Mouse (Mus musculus): ENCODE measurements around the gene Vmn2r78. TPM values are rescaled to one million over a fixed set of nuclear protein-coding genes. Genes with fewer than 3 reads are reported as not detected.
"Not testable (repeated sequence)": the region's sequence is repeated elsewhere in the genome, so short reads cannot be mapped to it uniquely, and the experiment has no call there.

The Vmn2r78 gene
- not detected in 2 replicates for polyA plus RNA-seq (2012; rRNA removed)

DNA sequence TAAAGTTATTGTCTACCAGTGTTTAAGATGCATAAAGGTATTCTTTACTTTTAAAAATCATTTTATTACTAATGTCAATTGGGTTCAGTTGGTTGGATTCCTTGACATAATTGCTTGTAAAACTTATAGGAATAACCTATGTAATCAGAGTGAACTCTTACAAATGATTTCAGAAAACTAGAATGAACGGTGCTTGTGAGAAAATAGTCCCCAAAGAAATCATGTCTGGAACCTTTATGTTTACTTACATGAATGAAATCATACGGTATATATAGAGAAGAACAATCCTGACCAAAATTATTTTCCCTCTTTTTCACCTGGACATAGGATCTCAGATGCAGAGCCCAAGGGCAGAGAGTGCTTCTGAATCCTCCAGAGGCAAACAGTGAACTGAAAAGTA is at the start of gene Vmn2r78:
Gene Vmn2r78 (plus strand): TSS at position 301 of the 400 bp plus-strand sequence.
- not testable (repeated sequence) for DNase-seq (ENCODE audit: low spot score)

DNA sequence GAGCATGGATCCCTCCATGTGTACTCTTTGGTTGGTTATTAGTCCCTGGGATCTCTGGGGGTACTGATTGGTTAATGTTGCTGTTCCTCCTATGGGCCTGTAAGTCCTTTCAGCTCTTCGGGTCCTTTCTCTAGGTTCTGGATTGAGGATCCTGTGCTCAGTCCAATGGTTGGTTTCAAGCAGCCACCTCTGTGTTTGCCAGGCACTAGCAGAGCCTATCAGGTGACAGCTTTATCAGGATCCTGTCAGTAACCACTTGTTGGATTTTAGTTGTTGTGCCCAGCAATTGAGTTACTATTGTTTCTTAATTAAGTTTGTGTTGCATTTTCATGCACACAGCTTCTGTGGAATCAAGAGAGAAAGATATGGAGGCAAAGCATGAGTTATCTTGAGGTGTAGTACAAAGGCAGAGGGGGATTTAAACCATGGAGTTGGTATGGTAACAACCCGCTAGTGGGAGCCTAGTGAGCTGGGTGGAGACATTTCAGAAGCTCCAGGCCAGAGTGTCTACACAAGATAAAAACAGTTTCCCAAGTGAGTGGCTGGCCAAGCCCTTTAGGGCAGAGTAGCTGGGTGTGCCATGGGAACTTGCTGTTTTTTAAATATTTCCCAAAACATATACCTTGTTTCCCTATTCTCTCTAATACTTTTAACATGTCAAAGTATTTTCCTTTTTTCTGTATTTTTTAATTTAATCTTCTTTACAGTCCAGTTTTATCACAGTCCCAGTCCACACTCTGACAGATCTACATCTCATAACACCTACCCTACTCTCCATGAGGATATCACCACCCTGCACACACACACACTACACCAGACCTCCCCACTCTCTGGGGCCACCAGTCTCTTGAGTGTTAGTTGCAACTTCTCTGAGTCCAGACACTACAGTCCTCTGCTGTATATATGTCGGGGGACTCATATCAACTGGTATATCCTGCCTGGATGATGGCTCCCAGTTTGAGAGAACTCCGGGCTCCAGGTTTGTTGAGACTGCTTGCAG is 25.1 kb upstream of the Vmn2r78 start:
- DNase-seq (ENCODE audit: low spot score): no peak

DNA sequence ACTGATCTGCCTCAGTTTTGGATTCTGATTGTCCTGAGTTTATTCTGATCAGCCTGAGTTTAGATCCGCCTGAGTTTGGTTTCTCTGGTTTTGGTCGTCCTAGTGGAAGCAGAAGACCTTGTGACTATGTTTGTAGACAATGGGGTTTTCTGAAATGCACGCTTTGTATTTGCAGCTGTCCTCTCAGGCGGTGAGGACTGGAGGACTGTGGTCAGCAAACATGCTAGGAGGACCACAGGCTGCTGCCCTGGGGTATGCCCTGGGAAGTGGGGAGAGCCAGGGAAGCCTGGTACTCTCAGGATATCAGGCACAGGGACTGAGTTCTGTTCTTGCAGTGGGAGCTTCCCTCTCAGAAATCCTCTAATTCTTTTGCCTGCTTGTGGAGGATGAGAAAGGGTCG is 22.4 kb downstream of the Vmn2r78 start:
- no peak for DNase-seq (ENCODE audit: low spot score)

- DNase-seq (ENCODE audit: low spot score): no peak
These were observed 79.8 kb downstream of the Vmn2r78 start for GRCm38 (mm10) chr7:86994700-86995099.

DNA sequence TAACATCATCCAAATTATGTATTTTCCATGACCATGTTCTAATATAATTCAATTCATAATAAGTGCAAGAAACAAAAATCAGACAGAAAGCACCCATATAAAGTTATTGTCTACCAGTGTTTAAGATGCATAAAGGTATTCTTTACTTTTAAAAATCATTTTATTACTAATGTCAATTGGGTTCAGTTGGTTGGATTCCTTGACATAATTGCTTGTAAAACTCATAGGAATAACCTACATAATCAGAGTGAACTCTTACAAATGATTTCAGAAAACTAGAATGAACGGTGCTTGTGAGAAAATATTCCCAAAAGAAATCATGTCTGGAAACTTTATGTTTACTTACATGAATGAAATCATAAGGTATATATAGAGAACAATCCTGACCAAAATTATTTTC is 80.9 kb downstream of the Vmn2r78 start, which contains the start of gene Vmn2r79:
Gene Vmn2r79 (plus strand): TSS at position 301 of the 400 bp plus-strand sequence.
- not testable (repeated sequence) for DNase-seq (ENCODE audit: low spot score)

Other genes with a start within 250 kb of the Vmn2r78 start
- not detected in 2 replicates for gene Olfr292, start 226.8 kb upstream of the Vmn2r78 start, polyA plus RNA-seq (2012; rRNA removed)
- 0.11 and 0.21 TPM in 2 replicates for gene Folh1, start 139.2 kb upstream of the Vmn2r78 start, polyA plus RNA-seq (2012; rRNA removed)
- gene Vmn2r77, start 120.1 kb upstream of the Vmn2r78 start, polyA plus RNA-seq (2012; rRNA removed): not detected in 2 replicates
- gene Vmn2r79, start 81.0 kb downstream of the Vmn2r78 start, polyA plus RNA-seq (2012; rRNA removed): not detected in 2 replicates